Mouse (Mus musculus) layer of hippocampus, adult 8-10 months (tissue): ENCODE results near the gene Cdk5r1. TPM values are rescaled to one million over a fixed set of nuclear protein-coding genes. Genes with fewer than 3 reads are reported as not detected.
A peak's percentile ranks its signal among the peaks of the same experiment; 100 is the strongest.

ENCODE experiments used
- DNase-seq, 2 experiments: peaks; one replicate each; pipeline ENCODE4 v3.0.0; 2022; ENCODE audit warnings: low spot score in 2 of 2
- total RNA-seq, 4 experiments: library from RNA; stranded (reverse); gene quantifications; 2 replicates each; pipeline ENCODE4 v1.2.4; 2022

Gene Cdk5r1
- total RNA-seq, 4 experiments from 2014 or later = 180 to 207 (median 189) TPM

- DNase-seq = no peak
These were observed 3.4 kb downstream of the Cdk5r1 start for GRCm38 (mm10) chr11:80479906-80480866.

DNA sequence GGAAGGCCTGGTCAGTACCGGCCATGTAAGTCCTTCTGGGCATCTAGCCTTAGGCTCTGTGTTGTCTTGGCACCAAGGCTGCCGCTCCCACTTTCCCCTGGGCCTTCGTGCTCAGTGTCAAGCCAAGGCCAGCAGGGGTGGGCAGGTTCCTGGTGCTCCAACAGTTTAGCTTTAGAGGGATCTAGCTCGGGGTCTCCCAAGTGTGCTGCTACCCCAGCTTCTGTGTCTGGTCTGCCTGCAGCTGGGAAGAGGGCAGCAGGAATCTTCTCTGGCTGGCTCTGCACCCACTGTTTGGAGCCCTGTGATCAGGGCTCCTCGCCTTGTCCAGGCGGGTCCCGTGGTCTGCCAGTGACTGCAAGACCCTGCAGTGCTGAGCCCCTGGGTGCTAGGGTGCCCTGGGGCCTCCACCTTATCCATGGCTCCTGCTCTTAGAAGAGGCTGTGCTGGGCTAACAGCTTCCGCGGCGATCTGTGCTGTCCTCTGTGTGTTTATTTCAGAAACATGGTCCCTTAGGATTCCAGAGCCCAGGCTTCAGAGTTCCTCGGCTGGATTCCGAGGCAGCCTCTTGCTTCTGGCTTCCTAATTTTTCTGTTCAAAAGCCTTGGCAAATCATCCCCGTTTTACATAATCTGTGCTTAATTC is 4.7 kb downstream of the Cdk5r1 start:
- no peak for DNase-seq

- no peak for DNase-seq
These were observed 5.5 kb downstream of the Cdk5r1 start for GRCm38 (mm10) chr11:80482347-80482746.

DNA sequence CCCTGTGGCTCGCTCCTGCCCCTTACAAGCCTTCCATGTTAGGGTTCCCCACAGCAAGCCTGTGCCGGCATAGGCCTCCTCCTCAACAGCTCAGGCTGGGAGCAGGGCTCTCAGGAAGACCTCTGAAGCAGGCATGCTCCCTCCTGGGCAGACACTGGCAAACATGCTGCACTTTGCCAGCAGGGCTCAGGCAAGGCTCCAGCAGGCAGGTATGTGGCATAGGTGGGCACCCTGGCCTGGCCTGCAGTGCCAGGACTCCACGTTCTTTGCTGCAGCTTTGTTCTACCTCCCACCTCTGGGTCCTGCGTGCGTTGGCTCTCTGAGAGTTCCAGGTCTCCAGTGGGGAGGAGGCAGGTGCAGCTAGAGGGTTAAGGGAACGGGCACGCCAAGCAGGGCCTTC is 6.1 kb downstream of the Cdk5r1 start:
- no peak for DNase-seq

DNA sequence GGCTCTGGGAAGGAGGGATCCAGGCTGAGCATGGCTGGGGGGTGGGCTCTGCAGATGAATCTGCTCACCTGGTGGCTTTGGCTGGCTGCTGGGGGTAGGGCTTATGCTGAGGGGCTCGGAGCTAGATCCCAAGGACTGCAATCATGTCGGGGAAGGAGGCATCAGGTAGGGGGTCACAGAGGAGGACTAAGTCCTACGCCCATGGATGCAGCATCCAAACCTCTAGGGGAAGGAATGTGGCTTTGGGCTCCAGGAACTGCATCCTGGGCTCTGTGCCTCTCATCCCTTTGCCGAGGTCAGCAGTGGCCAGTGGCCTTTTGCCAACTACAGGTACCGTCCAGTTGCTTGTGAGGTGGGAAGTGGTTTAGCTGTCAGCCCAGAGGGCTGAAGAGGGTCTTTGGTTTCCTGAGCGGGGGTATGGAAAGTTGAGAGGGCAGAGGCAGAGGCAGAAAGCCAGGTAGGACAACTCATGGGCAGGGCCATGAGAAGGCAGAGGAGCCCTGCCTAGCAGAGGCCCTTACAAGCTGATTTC is 6.8 kb downstream of the Cdk5r1 start:
- DNase-seq = no peak

- DNase-seq = peak; percentile 84 to 88
These were observed 7.5 kb downstream of the Cdk5r1 start for GRCm38 (mm10) chr11:80484191-80484791.

DNA sequence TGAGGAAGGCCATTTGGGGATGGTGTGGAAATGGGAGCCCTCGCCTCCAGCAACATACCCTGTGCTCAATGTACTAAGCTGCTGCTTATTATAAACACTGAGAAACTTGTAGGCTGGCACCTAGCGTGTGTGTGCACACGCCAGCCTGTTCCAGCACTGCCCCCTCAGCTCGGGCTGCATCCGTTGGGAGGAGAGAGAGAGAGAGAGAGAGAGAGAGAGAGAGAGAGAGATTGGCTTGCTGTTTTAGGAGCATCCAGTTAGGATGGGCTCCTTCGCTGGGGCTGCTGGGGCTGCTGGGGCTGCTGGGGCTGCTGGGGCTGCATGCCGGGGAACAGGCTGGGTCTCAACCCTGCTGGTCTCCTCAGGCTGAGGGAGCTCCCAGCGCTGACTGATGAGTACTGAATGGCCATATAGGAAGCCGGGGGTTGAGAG is 8.3 kb downstream of the Cdk5r1 start:
- DNase-seq = no peak

DNA sequence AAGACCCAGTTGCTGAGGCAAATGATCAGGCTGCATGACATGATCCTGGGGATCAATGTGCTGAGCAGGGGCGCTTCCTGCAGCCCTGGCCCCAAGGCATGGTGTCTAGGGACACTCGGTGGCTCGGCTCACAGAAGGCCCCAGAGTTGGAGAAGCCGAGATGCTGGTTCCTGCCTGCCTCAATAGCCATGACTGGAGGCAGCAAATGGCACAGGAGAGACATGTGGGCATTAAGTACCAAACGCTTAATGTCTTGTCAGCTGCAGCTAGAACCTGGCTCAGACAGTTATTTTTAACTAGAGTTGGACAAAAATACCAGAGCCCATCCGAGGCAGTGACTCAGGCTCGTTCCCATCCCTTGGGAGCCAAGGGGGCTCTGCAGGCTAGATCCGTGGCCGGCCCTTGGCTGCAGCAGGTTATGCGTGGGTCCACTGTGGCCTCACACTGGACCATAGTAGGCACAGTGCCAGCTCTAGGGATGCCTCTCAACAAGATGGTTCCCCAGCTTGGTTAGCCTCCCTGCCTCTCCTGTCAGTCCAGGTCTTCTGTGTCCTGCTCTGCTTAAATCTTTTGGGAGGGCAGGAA is 8.9 kb downstream of the Cdk5r1 start:
- no peak for DNase-seq

GRCm38 (mm10) chr11:80487904-80488587 is 11.2 kb downstream of the Cdk5r1 start:
- no peak for DNase-seq

GRCm38 (mm10) chr11:80489172-80489881 is 12.5 kb downstream of the Cdk5r1 start:
- DNase-seq = peak in 1 of 2 experiments; percentile 80

GRCm38 (mm10) chr11:80489882-80490196 is 13.0 kb downstream of the Cdk5r1 start:
- DNase-seq = no peak

GRCm38 (mm10) chr11:80490831-80491230 is 14.0 kb downstream of the Cdk5r1 start:
- no peak for DNase-seq

DNA sequence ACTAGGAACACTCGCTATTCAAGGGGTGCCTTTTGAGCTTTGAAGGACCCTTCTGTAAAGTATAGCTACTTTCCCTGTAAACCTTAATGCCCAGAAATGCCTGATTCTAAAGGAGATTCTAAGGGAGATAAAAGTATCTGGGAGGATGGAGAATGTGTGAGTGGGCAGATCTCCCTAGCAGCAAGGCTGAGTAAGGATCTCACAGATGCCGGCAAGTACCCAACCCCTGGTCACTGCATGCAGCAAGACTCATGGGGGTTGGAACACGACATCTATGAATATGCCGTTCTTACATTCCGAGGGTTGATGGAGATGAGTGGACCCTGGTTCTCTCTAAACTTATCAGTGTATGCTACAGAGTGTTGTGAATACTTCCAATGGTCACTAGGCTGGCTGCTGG is 16.4 kb downstream of the Cdk5r1 start:
- no peak for DNase-seq

DNA sequence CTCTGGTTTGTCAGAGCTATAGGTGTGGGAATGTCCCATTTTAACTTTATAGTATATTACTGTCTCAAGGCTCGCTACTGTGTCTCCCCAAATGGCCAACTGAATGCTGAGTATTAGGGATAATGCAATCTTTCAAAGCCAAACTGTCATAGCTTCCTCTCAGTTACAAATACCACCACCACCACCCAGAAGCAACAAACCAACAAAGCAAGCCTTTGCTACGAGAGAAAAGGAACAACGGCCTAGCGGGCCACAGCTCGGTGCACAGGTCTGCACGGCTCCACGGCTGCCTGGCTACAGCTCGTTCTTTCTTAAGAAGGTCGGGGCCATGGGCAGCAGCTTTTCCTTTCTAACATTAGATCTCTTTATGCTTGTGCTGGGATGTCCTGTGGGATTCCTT is 18.0 kb downstream of the Cdk5r1 start:
- DNase-seq = no peak

- no peak for DNase-seq
These were observed 19.1 kb downstream of the Cdk5r1 start for GRCm38 (mm10) chr11:80495972-80496371.

DNA sequence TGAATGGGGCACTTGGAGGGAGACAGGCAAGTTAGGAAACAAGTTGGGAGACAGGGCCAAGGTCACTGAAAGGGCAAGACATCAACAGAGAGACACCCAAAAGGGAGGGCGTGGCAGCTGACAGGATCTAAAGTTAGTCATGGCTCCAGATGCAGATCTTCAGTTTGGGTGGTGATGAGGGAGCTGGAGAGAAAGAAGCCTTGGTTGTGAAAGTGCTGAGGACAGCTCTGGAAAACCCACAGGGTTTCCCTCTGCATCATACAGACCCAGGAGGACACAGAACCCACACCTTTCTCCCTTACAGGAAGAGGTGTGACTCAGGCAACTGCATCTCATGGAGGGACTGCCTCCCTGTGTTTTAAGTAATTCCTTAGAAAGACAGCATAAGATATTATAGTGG is 19.8 kb downstream of the Cdk5r1 start:
- DNase-seq = no peak

- no peak for DNase-seq
These were observed 20.5 kb downstream of the Cdk5r1 start for GRCm38 (mm10) chr11:80497225-80497919.

DNA sequence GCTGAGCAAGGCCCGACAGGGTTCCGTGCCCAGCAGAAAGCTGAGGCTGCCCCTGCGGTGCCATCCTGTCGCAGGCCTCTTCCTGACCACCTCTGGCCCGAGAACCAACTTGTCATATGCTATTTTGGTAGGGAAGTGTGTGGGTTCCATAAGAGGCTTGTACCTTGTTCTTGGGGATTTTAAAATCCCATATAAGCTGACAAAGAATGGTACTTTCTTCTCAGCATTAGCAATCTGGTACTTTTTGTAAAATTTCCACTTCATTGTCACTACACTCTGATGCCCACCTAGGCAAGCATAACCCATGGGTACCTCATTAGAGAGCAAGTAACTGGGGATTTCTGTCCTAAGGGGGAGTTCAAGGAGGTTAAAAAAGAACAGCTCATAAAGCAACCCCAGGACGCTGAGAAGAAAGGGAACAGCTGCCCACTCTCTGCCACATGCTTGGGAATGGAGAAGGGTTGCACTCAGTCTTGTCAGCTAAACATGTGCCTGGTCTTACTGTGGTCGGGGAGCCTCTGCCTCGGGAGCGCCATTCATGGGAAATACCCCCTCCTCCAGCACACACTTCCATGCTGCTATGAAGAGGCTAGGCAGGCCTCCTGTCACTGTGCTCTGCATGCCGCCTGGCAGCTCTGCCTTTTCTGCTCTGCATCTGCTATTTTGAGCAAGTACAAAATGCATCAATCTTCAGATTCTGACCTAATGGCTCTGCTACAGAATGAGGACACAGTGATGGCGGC is 21.7 kb downstream of the Cdk5r1 start:
- DNase-seq = no peak

DNA sequence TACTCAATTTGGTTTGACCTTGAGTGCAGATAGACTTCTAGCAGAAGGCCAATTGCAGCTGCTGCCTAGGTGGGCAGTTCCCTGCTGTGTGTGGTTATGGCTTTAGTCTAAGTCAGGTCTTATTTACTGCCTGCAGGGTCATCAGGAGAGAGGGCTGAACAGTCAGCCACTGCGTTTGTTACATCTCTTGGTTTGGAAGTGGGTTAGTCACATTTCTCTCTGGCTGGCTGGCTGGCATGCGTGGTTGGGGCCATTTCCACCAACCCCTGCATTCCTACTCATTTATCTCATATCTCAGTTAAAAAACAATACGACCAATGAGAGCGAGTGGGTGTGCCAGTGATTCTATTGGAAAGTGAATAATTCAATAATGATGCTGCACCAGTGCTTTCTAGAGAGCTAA is 22.7 kb downstream of the Cdk5r1 start:
- no peak for DNase-seq
